Mouse (Mus musculus) cerebellum, adult 2 months (tissue): Measurements from ENCODE around the gene Fkbp5.

Source experiments
- CTCF ChIP-seq: fragments of 200-500 bp; IDR thresholded peaks from 2 replicates; pipeline ENCODE4 v1.5.1; 2011; ENCODE audit warnings: low read depth, mild to moderate bottlenecking, control low read depth, low read length, moderate library complexity, borderline replicate concordance; ENCODE audit not compliant: insufficient read depth
- POLR2A ChIP-seq: fragments of 200-500 bp; IDR thresholded peaks from 2 replicates; pipeline ENCODE4 v1.6.1; 2011; ENCODE audit warnings: low read length, control low read depth, borderline replicate concordance; ENCODE audit not compliant: insufficient read depth

- no peak for TF ChIP-seq CTCF
- TF ChIP-seq POLR2A = no peak
These were observed 82.3 kb downstream of the Fkbp5 start for GRCm38 (mm10) chr17:28434921-28435485.
